Mouse (Mus musculus) central nervous system, embryonic 14 days (tissue): ENCODE data around the gene Glud1. TPM values are rescaled to one million over a fixed set of nuclear protein-coding genes. Genes with fewer than 3 reads are reported as not detected.

Source experiments
- polyA plus RNA-seq: library from polyadenylated mRNA; depleted of rRNA; stranded (reverse); fragments of >200 nt; gene quantifications from 2 replicates; pipeline ENCODE4 v1.2.3, GENCODE M21; 2012; rRNA removed

Glud1 gene
- polyA plus RNA-seq: 82.1 and 89.2 TPM in 2 replicates

DNA sequence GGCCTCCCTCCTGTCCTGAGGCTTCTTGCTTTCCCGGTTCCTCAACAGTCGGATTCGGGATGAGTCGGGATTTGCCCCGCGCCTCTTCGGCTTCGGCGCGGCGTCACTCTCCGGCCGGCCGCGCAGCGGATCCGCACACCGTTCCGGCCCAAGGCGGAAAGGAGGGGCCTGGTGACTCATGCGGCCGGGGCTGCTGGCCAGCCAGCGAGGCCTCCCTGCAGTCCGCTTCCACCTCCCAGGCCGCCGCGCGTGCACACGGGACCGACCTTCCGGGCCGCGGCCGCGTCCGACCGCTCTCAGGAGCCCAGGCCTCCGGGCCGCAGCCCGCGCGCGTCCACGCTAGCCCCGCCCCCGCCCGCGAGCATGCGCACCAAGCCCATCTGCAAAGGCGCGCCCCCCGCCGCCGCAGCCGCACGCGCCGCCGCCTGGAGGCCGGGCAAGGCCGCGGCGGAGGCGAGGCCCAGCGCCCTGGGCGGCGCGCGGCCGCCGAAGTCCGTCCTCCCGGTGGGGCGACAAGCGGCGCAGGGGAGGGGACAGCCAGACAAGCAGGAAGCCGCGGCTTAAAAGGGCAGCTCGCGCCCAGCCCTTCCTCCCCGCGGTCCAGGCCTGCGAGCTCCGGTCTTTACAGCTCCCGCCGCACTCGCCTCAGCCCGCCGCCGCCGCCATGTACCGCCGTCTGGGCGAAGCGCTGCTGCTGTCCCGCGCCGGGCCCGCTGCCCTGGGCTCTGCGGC, at the start of gene Glud1, which contains the start of gene Shld2:
Gene Glud1 (plus strand): TSS at position 494 of the 732 bp plus-strand sequence.
Gene Shld2 (minus strand): TSS at position 260 of the 732 bp plus-strand sequence.

DNA sequence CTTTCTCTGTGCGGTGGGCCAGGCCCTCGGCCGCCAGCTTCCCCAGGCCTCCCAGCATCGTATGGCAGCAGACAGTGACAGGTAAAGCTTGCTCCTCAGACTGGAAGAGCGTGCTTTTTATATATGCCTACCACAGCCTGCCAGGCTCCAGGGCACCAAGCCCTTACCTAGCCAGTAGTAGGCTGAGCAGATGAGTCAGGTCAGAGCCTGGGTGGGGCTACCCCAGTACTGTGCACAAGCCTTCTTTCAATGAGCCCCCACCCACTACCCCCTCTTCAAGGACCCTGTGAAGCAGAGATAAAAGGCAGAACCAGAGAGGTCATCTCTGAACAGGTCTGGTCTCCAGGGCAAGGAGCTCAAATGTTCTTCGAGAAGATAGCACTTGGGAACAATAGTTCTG, 44.8 kb downstream of the Glud1 start, which contains the start of gene Fam25c:
Gene Fam25c (minus strand): TSS at position 133 of the 400 bp plus-strand sequence.

DNA sequence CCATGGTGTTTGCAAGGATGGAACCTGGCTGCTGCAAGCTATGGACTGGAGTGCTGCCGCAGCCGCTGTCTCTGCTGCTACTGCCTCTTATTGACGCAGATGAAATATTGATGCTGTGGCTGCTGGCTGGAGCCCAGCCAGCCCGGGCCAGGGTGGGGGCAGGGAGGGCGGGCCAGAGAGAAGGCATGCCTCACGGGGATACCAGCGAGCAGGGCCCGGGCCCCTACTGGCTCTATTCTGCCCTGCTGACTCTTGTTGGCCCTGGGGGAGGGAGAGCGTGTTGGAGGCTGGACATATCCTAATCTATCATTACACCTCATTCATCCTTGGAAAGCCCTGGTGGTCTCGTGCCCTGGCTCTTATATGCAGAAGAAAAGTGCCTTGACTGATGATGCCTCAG, 64.0 kb downstream of the Glud1 start, which contains the start of gene Sncg:
Gene Sncg (minus strand): TSS at position 213 of the 400 bp plus-strand sequence.

DNA sequence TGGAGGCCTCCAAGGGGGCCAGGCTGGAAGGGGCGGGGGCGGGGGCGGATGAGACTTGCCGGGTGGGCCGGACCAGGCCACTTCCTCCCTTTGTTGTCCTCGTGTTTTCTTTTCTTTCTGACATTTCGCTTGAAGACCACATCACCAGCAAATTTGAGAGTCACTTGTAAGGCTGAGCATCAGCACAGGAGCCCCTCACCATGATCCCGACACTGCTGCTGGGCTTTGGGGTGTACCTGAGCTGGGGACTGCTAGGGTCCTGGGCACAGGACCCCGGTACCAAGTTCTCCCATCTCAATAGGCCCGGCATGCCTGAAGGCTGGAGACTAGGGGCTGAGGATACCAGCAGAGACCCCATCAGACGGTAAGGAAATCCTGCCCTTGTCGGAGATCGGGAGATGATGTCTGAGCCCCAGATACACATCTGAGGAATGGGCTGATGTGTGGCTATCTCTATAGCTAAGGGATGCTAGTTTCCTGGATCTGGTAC, 64.9 kb downstream of the Glud1 start, which contains the start of gene Mmrn2:
Gene Mmrn2 (plus strand): TSS at position 51 of the 490 bp plus-strand sequence.

Other genes starting within 250 kb of the Glud1 start
- 0.07 and 2.8 TPM in 2 replicates for gene Anxa8, start 224.7 kb upstream of the Glud1 start, polyA plus RNA-seq
- gene A630023A22Rik, start 208.0 kb upstream of the Glud1 start, polyA plus RNA-seq: not detected in 2 replicates
- 0.04 and 0.09 TPM in 2 replicates for gene Npy4r, start 158.2 kb upstream of the Glud1 start, polyA plus RNA-seq
- 6.8 TPM in 2 replicates for gene Gprin2, start 109.1 kb upstream of the Glud1 start, polyA plus RNA-seq
- 0.87 and 1.1 TPM in 2 replicates for gene Syt15, start 91.1 kb upstream of the Glud1 start, polyA plus RNA-seq
- gene Shld2, start 234 bp upstream of the Glud1 start, polyA plus RNA-seq: 3.5 and 4.1 TPM in 2 replicates
- gene Fam25c, start 44.7 kb downstream of the Glud1 start, polyA plus RNA-seq: 1.3 TPM in 1 of 2 replicates, not detected in the other
- gene Sncg, start 64.1 kb downstream of the Glud1 start, polyA plus RNA-seq: 90.9 and 192 TPM in 2 replicates
- 3.3 and 4.0 TPM in 2 replicates for gene Mmrn2, start 64.7 kb downstream of the Glud1 start, polyA plus RNA-seq
- 22.0 and 23.9 TPM in 2 replicates for gene Bmpr1a, start 192.6 kb downstream of the Glud1 start, polyA plus RNA-seq
- gene 9230112D13Rik, start 212.1 kb downstream of the Glud1 start, polyA plus RNA-seq: not detected in 2 replicates